Mouse (Mus musculus) embryonic facial prominence, embryonic 11.5 days (tissue): ENCODE results near the gene Pip4p1. TPM values are rescaled to one million over a fixed set of nuclear protein-coding genes. Genes with fewer than 3 reads are reported as not detected.
"Not testable (repeated sequence)": the region's sequence is repeated elsewhere in the genome, so short reads cannot be mapped to it uniquely, and the experiment has no call there.

Experiments used
- ATAC-seq: fragments of 200-750 bp; cut with Nextera tagmentation; replicated peaks from 2 replicates; pipeline ENCODE4 v1.8.0; 2017; ENCODE audit warnings: low read depth; ENCODE audit not compliant: insufficient number of reproducible peaks, low FRiP score, low TSS enrichment
- DNase-seq: peaks from one replicate; pipeline ENCODE4 v3.0.0-alpha.2; 2015; ENCODE audit warnings: low spot score
- H3K27ac ChIP-seq: fragments of 300-500 bp; sonication (generic); replicated peaks from 2 replicates; pipeline ENCODE4 v1.5.1; 2014; ENCODE audit warnings: mild to moderate bottlenecking, low read depth, low read length, control low read depth
- H3K27me3 ChIP-seq: fragments of 300-500 bp; sonication (generic); 2 replicates; pipeline ENCODE4 v1.6.1; 2014; ENCODE audit warnings: mild to moderate bottlenecking, low read length, moderate library complexity, mixed read lengths; ENCODE audit not compliant: control insufficient read depth, insufficient read depth
- H3K36me3 ChIP-seq: fragments of 300-500 bp; sonication (generic); replicated peaks from 2 replicates; pipeline ENCODE4 v1.6.1; 2014; ENCODE audit warnings: low read depth, mild to moderate bottlenecking, low read length, moderate library complexity, mixed read lengths; ENCODE audit not compliant: control insufficient read depth, insufficient read depth
- H3K4me1 ChIP-seq: fragments of 300-500 bp; sonication (generic); 2 replicates; pipeline ENCODE4 v1.6.1; 2014; ENCODE audit warnings: low read length, mixed read lengths; ENCODE audit not compliant: control insufficient read depth, insufficient read depth
- H3K4me2 ChIP-seq: fragments of 300-500 bp; sonication (generic); 2 replicates; pipeline ENCODE4 v1.6.1; 2014; ENCODE audit warnings: low read depth, mild to moderate bottlenecking, control low read depth, low read length, moderate library complexity
- H3K4me3 ChIP-seq: fragments of 300-500 bp; sonication (generic); 2 replicates; pipeline ENCODE4 v1.5.1; 2014; ENCODE audit warnings: low read depth, low read length, control low read depth
- H3K9ac ChIP-seq: fragments of 300-500 bp; sonication (generic); replicated peaks from 2 replicates; pipeline ENCODE4 v1.6.1; 2014; ENCODE audit warnings: mild to moderate bottlenecking, control low read depth, low read length
- H3K9me3 ChIP-seq: fragments of 300-500 bp; sonication (generic); replicated peaks from 2 replicates; pipeline ENCODE4 v1.6.1; 2016; ENCODE audit warnings: mild to moderate bottlenecking, low read length, inconsistent platforms, mixed read lengths; ENCODE audit not compliant: control insufficient read depth
- WGBS: fragments of 180-500 bp; shearing (Covaris S2); extraction: QIAGEN DNeasy Blood & Tissue Kit; methylation state at CpG from one replicate; pipeline ENCODE4 v1.1.7; 2014; 5-methylcytosine and 5-hydroxymethylcytosine counted together
- polyA plus RNA-seq: library from polyadenylated mRNA; unstranded; fragments of >200 nt; fragmentation: Nextera tagmentation; extraction: Ambion mirVana; gene quantifications from 2 replicates; pipeline ENCODE4 v1.2.1, GENCODE M21; 2014

The Pip4p1 gene
- polyA plus RNA-seq, 1 experiment from 2014 or later, result 49.1 TPM

- H3K4me2 ChIP-seq, result no peak overlapping the region
- H3K9me3 ChIP-seq, result no peaks in the 10 kb centered on the region
- DNase-seq, result peak; percentile 11
- ATAC-seq, result no peak
- no peak overlapping the region for H3K9ac ChIP-seq
- H3K27ac ChIP-seq, result no peak overlapping the region
- WGBS, result 26% methylated on average over 12 of the region's 12 CpGs
- H3K27me3 ChIP-seq, result no peaks in the 10 kb centered on the region
- H3K4me3 ChIP-seq, result no peak overlapping the region
- no peaks in the 10 kb centered on the region for H3K4me1 ChIP-seq
- H3K36me3 ChIP-seq, result no peaks in the 10 kb centered on the region
These were observed 39.2 kb upstream of the Pip4p1 start for GRCm38 (mm10) chr14:50969558-50970544.

- ATAC-seq (no peak), DNase-seq (no peak)
- H3K4me1 ChIP-seq, result no peaks in the 10 kb centered on the region
- 24% methylated on average over 1 of the region's 1 CpGs for WGBS
- H3K36me3 ChIP-seq, result no peaks in the 10 kb centered on the region
- H3K4me3 ChIP-seq, result no peak overlapping the region
- H3K4me2 ChIP-seq, result no peak overlapping the region
- H3K27ac ChIP-seq, result no peak overlapping the region
- no peaks in the 10 kb centered on the region for H3K27me3 ChIP-seq
- no peaks in the 10 kb centered on the region for H3K9me3 ChIP-seq
- H3K9ac ChIP-seq, result no peak overlapping the region
These were observed 38.4 kb upstream of the Pip4p1 start for GRCm38 (mm10) chr14:50969041-50969440.

- no peaks in the 10 kb centered on the region for H3K4me1 ChIP-seq
- WGBS, result 80% methylated on average over 5 of the region's 5 CpGs
- no peak overlapping the region for H3K9ac ChIP-seq
- no peaks in the 10 kb centered on the region for H3K36me3 ChIP-seq
- ATAC-seq (no peak), DNase-seq (no peak)
- no peaks in the 10 kb centered on the region for H3K9me3 ChIP-seq
- H3K27ac ChIP-seq, result no peak overlapping the region
- H3K27me3 ChIP-seq, result no peaks in the 10 kb centered on the region
- no peak overlapping the region for H3K4me3 ChIP-seq
- no peak overlapping the region for H3K4me2 ChIP-seq
These were observed 37.7 kb upstream of the Pip4p1 start for GRCm38 (mm10) chr14:50968216-50968980.

GRCm38 (mm10) chr14:50958289-50958995, 27.8 kb upstream of the Pip4p1 start:
- not testable (repeated sequence) for H3K4me1 ChIP-seq, H3K27ac ChIP-seq, H3K36me3 ChIP-seq, ATAC-seq, H3K4me2 ChIP-seq, DNase-seq, H3K9me3 ChIP-seq, H3K4me3 ChIP-seq, H3K27me3 ChIP-seq, H3K9ac ChIP-seq
- WGBS, result 83% methylated on average over 5 of the region's 5 CpGs

- not testable (repeated sequence) for H3K36me3 ChIP-seq, DNase-seq, ATAC-seq
These were observed 26.5 kb upstream of the Pip4p1 start for GRCm38 (mm10) chr14:50957146-50957545.

GRCm38 (mm10) chr14:50956724-50957123, 26.1 kb upstream of the Pip4p1 start:
- not testable (repeated sequence) for H3K27me3 ChIP-seq, H3K9ac ChIP-seq, H3K27ac ChIP-seq, H3K9me3 ChIP-seq, H3K36me3 ChIP-seq, H3K4me1 ChIP-seq, ATAC-seq, H3K4me3 ChIP-seq, H3K4me2 ChIP-seq, DNase-seq
- WGBS, result 84% methylated on average over 5 of the region's 6 CpGs

More at GRCm38 (mm10) chr14:50957146-50957545, 26.5 kb upstream of the Pip4p1 start:
- not testable (repeated sequence) for H3K9ac ChIP-seq, H3K4me2 ChIP-seq, H3K4me3 ChIP-seq, H3K27me3 ChIP-seq, H3K9me3 ChIP-seq, H3K4me1 ChIP-seq, H3K27ac ChIP-seq
- 79% methylated on average over 3 of the region's 3 CpGs for WGBS

GRCm38 (mm10) chr14:50955942-50956508, 25.4 kb upstream of the Pip4p1 start, which contains the start of gene Pnp2:
TSS of gene Pnp2 (plus strand) at chr14:50955992.
- 7% methylated on average over 19 of the region's 19 CpGs for WGBS

More at GRCm38 (mm10) chr14:50955942-50956508, 25.4 kb upstream of the Pip4p1 start, which contains the start of gene Pnp2:
- not testable (repeated sequence) for H3K4me1 ChIP-seq, H3K27ac ChIP-seq, H3K9ac ChIP-seq, H3K9me3 ChIP-seq, H3K4me3 ChIP-seq, H3K36me3 ChIP-seq, H3K27me3 ChIP-seq, H3K4me2 ChIP-seq
- DNase-seq (peak; percentile 20), ATAC-seq (peak; percentile 80)
